Mouse (Mus musculus) WW6 (cell line): ENCODE measurements at regions not wholly inside any gene's neighbourhood (a gene's known extent, or its start where the extent isn't known, plus 50 kb on each side); places are given as distances from the start of the nearest gene placed in this dataset.

Experiments
- DNase-seq: peaks from one replicate; pipeline ENCODE4 v3.0.0-alpha.2; 2013; ENCODE audit warnings: low read depth, low spot score

DNA sequence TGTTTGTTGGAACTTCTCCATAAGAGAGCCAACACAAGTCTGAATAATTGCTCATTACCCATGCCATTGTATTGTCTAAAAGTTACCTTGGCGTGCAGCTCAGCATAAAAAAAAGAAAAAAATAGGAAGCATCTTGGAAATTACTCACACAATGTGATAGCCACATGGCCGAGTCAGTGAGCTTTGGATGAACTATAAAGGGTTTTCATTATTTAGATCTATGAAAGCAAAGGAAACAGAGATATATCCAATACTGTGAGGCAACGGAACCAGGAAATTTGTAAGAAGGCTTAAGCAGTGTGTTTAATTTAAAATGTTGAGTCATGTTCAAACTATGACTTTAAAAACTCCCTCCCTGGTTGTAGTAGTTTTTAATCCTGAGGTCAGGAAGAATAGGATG lies 446.7 kb upstream of the Dph6 start:
- no peak for DNase-seq

DNA sequence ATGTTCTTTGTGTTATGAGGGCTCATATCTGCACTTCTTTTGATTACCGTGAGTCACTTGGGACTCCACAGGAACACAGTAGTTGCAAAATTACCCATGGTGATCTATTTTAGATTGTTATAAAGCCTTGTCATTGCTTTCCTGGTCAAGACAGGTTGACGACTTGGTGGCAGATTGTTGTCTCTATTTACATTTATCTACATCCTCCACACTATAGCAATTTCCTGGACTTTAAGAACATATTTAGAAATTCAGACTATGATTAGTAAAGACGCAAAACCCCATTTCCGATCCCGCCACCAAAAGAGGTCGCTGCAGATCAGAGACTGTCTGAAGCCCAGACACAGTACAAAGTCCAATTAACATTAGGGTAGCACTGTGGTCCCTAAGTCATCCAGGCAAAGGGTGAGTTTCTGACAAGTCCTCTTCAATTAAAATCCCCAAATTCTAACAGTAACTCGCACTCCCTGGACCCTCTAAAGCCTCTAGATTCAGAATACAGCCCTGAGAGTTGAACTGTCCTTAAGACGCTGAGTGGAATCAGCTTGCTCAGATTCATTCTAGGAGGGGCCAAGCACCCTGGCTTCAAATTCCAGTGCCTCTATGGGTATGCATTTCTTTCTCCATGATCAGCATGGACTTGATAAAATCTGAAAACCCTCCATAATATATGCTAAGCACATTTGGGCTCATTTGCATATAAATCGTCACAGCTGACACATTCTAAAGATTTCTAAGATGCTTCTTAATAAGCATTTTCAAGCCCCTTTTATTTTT lies 461.9 kb upstream of the BC052040 start:
- no peak for DNase-seq

DNA sequence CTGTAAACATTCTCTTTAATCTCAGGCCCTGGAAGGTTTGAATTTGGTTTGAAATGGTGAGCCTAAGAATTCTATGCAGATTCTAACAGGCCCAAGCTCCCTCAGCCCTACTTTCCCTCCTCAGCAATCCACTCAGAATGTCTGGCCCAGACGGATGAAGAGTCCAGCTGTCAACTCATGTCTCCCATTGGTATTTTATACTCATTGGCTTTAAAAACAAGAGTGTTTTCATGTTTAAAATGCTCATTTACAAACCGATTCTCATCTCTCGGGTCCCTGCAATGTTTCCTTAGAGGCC lies 461.4 kb upstream of the BC052040 start:
- DNase-seq = no peak

DNA sequence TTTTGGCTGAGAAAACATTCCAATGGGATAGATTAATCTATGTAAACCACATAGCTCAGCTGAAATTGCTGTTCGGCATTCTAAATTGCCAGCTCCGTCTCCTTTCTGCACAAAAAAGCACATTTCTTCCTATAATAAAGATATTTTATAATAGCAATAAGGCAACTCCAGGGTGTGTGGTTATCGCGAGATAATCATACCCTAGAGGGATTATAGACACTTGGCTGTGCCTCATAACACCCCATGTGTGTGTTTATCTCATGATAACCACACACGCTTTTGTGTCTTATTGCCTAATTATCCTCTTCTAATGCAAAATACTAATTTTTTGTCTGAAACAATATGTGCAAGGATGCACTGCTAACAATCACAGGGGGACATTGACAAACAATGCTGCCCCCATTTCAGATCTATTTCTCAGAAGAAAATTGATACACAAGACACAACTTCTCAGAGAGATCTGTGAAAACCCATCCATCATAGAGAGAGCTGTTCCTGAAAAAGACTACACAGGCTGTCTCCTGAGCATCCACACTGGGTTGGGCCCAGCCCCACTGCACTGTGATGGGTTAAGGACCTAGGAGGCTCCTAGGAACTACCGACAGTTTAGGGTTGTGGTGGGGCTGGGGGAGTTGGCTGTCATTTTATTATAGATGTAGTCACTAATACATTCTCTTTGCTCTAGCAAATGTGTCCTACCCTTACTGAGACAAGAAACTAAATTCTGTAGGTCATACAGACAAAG lies 454.7 kb upstream of the BC052040 start:
- DNase-seq = no peak

DNA sequence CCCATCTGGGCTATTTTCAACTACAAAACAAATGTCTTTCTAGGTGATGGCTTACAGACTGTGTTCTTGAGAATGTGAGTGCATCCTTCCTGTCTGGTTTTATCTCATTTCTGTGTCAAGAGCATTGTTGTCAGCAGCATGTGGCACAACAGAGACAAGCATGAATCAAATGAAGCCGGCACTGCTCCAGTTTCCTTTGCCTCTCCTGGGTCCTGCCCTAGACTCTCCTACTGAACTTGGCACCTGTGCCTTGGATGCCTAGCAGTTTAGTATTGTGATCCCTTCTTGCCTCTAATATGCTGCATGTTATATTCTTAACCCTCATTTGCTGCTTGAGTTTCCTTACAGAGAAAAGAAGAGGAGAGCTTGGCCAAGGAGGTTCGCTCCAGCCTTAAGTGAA lies 449.8 kb upstream of the BC052040 start:
- no peak for DNase-seq

DNA sequence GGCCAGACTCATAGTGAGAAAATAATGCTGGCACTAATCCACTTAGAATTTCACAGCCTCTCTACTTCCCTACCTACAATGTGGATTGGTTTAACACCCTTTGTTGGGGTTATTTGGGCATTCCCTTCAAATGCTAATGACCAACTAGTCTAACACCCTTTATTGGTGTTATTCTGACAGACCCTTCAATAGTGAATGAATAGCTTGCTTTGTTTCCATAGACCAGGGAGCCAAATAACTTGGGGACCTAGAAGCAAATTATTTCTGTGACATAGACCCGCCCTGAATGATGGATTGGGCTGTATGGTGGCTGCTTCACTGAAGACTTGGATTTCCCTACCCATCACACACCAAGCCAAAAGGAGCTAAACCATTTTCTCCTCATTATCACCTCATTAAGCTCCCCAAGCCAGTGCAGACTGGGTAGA lies 449.3 kb upstream of the BC052040 start:
- no peak for DNase-seq

DNA sequence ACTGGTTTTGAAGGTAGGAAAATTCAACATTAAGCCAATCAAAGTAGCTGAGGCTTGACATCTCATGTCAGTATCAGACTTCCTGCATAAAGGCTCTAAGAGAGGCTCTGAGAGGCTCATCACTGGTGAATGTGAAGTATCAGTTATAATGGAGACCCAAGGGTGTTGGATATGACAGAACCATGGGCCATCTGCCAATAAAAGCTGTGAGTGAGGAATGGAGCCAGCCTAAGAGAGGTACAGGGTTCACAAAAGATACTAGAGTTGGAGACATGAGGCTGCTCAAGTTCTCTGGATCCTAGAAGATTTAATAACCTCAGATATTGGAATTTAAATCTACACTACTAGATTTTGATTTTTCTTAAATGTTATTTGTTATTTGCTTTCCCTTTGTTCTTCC lies 440.1 kb upstream of the BC052040 start:
- DNase-seq = no peak

DNA sequence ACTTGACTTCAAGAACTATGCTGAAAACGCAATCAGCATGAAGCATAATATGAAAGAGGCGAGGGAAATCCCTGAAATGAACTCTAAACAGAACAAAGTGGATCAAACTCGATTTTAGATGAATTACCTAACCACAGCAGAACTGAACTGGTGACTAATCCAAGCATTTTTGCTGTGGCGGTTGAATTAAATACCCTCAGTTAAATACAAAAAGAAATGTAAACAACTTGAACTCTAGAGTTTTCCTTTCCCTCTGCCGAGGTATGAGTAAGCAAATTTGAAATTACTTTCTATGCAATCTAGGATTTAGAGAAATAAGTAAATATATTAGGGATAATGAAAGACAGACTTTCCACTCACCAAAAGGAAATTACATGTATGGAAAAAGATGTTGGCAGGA lies 409.4 kb upstream of the BC052040 start:
- DNase-seq = no peak

DNA sequence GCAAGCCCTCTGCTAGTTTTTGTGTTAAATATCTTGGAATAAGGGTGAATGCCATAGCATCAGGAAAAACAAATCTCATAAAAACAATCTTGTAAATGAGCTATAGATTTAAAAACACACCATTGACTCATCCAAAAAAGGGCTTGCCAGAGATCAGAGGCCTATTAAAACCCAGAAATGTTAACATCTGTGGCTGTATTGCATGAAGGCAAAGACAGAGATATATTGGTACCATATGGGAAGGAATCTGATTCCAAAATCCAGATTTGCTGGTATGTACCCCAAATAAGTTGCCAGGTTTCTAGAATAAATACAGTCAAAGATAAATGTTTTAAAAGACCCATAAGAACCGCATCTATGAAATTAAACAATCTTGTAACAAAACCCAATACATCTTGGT lies 404.4 kb upstream of the BC052040 start:
- no peak for DNase-seq

DNA sequence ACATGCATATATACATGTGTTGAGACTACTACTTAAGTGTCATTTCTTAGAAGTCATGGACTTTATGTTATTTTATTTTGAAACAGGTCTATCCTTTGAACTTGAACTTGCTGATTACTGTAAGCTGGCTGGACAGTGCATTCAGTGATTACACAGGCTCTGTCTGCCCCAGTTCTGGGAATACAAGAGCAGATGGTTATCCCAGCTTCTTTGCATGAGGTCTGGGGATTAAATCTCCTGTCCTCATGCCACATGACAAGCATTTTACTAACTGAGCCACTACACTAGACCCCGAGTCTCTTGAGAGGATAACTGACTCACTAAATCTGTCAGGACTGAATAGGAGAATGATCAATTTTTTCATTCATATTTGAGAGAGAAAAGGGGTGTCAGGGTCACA lies 403.6 kb upstream of the BC052040 start:
- DNase-seq = no peak

DNA sequence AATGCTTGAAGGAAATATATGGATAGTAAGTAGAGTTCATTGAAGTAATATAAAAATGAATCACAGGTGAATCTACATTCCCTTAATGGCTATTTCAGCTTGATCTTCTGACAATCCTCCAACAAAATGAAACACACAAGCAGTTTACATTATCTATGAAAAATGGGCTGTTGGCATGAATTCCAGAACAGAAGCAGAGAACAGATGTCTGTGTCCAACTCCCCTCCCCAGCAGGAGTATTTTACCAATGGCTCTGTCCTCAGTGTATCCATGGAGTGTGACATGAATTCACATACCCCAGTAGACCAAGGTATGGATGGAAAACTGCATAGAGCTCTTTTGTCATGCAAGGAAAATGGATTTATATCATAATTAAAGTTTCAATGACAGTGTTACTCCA lies 370.3 kb upstream of the BC052040 start:
- DNase-seq = no peak

DNA sequence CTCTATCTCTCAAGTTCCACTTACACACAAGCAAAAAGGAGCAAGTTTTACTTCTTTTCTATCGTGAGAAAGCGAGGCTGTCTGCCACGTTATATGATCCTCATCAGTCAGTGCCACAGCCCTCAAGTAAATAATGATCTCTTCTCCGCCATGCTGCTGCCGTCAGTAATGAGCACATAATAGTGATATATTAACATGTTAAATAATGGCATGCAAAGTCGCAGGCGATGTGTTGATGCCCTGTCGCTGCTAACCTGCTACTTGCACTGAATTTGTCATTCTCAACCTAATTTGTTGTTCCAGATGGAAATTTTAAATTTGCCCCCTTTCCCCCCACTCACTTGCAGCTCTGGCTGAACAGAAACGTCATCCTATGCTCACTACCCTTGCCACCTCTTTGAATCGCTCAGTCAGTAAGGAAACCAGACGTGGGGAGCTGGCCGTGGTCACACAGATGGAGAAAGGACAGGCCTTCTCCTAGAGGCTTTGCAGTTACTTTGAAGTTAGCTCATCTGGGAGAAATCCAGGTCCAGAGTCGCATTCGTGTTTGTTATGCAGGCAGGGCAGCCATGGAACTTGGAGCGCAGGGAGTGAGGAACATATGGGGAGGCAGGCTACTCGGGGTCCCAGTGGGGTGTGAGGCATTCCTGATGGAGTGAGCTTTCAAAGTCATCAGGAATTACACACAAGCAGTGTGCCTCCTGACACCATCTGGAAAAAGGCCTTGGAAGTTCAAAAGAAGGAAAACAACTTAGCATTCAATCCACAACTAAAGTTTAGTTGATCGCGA lies 368.1 kb upstream of the BC052040 start:
- DNase-seq = no peak

DNA sequence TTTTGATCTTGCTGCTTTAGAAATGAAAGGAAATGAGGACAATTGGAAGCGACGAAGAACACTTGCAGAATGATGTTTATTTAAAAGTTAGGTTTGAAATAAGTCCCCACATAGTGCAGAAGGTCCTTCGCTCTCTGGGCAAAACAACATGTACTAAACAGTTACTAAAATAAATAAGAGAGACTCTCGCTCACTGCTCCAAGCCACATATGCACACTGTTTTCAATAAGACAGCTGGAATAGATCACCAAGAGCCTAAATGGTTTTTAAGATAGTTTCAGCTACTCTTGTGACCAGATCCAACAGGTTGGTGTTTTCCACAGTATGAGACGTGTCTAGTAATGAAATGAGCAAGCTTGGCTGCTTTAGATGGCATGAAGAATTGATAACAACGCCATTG lies 367.2 kb upstream of the BC052040 start:
- no peak for DNase-seq

DNA sequence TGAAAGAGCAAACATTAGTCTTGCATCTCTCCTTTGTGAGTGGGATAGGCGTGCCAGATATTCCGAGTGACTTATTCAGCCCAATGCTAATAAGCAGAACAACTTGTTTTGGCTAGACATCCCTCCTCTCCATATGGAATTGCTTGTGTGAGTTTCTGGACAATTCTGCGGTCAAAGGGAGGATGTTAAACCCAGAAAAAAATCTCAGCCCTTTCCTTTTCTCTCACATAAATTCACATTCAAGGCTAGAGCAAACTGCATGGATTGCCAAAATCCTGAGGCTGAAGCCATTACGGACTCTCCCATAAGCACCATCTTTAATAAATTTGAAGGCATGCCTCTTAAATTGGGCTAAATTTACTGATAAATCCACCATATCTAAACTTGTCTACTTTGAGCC lies 351.5 kb upstream of the BC052040 start:
- no peak for DNase-seq

DNA sequence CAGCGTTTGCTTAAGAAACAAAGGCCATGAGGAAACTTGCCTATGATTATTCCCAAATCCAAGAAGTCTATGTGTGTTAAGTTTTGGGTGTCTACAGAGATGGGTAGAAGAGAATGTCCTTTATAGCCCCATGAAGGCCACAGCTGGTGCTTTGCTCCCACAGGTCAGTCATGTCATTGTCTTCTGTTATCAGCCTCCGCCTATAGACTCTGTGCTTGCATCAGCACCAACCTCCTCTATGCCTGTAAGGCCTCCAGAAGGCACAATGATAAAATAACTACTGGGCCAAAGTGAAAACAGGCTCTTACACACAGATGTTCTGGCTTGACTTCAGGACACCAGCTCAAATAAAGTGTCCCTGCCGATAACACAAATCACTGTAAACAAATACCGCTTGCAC lies 333.8 kb upstream of the BC052040 start:
- no peak for DNase-seq

DNA sequence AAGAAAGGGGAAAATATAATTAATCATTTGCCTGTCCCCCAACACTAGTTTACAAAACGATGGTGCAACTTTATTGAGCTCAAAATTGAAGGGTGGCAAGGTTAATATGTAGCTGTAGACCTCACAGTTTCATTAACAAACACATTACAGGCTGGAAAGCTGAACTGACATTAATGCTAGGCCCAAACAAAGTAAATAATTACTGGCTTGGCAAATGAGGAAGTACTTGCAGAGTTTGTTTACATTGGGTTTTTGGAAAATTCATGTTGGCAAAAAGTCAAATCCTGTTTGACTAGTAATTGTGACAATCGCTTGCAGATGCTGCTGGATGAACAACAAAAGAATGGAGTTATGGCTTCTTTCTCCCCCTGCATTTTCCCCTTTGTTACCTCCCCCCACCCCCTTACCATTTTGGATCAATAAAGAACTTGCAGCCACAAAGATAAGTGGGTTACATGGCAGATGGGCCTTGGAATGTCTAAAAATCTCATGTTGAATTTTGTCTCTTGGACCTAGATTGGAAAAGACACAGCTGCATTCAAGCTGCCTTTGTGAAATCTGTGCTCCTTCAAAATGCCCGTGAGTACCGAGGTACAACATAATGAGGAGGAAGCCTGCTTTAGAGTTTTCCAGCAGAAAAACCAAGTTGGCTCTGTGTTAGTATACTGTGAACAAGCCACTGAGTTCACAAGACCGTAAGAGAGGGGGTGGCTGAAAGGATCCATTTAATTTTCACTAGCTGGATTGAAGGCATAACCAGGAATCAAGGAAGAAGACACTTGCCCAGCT lies 331.3 kb upstream of the BC052040 start:
- no peak for DNase-seq

DNA sequence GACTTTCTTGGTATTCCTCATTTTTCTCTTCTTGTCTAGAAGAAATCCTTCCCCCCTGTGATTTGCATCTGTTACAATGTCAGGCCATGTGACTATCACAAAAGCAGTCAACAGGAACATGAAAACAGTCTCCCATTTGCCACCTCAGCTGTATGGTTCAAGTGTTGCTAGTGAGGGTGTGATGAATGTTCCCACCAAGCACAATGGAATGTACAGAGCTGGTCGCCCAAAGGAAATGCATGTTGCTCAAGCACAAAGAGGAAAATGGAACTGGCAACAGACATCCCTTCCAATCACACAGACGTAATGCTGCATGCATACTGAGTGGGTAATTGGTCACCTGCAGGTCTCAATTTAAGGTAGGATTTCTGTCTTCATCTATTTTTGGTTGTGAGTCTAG lies 324.1 kb upstream of the BC052040 start:
- no peak for DNase-seq

DNA sequence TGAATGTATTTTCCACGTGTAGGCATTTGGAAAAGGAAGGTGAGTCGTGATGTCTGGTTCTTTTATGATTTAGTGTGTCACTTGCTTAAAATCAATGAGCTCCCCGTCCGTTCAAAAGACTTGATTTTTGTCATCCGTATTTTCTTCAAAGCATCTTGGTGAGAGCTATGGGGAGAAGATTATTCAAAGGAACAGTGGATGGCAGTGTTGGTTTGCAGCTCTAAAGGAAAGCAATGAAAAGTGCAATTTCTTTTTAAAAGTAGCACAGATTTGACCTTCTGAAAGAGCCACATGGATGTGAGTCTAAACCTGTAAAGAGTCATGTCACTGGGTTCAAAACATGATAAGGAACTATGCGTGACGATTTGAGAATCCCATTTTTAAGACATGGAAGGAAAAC lies 313.3 kb upstream of the BC052040 start:
- no peak for DNase-seq

DNA sequence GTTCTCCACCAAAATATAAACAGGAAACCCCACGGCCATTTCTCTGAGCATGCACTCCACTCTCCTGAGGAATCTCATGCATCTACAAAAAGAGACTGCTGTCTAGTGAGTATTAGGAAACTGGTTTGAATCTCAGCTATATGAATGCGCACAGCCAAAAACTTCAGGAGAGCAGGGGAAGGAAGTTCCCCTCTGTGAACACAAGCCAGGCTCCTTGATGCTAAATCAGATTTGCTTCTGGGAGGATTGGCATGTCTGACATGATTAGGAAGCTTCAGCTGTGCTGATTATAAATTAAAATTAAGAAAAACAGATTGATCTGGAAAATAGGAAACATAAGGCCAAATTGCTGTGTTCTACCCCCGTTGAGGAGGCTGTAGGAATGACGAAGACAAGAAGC lies 304.1 kb upstream of the BC052040 start:
- no peak for DNase-seq

DNA sequence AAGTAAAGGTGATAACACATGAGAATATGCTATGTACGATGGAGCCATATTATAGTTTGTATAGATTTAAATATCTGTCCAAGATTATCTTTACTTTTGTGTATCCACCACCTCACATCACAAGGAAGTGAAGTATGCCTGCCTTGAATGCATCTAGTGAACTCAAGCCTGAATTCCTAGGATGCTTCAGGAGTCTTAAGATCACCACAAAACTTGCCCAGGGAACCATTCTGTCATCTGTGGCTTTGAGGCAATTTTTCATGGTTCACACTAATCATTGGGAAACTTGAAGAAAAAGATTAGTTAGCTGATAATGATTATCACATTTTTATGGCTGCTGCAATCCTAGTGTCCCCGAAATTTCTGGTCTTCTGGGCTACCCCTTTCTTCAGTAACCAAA lies 288.5 kb upstream of the BC052040 start:
- DNase-seq = no peak

DNA sequence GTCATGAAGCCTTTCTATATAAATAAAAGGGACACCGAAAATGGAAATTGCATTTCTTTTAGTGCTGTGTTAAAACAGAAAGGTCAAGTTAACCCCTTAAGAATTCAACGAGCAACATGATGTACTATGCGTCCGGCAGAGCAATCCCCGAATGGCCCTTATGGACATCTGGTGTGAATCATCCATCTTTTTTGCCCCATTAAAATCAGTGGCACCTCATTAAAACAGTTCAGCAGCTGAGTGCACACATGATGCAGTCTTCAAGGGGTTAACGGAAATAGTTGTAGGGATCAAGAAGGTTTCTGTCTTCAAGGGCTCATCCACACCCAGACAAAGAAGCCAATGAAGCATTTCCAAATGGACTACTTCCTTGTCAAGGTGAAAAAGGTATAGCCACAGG lies 284.1 kb upstream of the BC052040 start:
- no peak for DNase-seq

DNA sequence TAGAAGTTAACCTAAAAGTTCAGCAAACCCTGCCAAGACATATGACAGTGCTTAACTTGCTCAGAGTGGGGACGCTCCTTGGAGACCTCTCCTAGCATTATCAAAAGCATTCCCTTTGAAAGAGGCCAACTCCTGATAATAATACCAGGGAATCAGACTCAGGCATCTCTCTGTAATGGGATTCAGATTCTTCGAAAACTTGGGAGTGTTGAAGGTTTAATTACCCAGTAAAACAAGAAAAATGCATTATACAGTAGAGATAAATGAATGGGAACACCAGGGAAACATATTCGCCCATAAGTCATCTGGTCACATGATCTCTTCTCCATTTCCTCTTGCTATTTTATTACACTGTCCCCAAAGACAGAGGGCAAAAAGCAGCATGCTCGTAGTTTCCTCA lies 274.3 kb upstream of the BC052040 start:
- DNase-seq = no peak
